Mouse (Mus musculus) lung, postnatal 36 days (tissue): ENCODE measurements around the gene Magi1.

Experiments used
- DNase-seq: peaks from one replicate; pipeline ENCODE4 v3.0.0; 2022; ENCODE audit warnings: mixed read lengths

The Magi1 gene

GRCm38 (mm10) chr6:93871516-93871915 is 412.2 kb downstream of the Magi1 start:
- no peak for DNase-seq

- DNase-seq = no peak
Observed at GRCm38 (mm10) chr6:93870023-93870422, 413.7 kb downstream of the Magi1 start.

- no peak for DNase-seq
Observed at GRCm38 (mm10) chr6:93862263-93862662, 421.5 kb downstream of the Magi1 start.

- no peak for DNase-seq
Observed at GRCm38 (mm10) chr6:93856783-93857182, 426.9 kb downstream of the Magi1 start.

- no peak for DNase-seq
Observed at GRCm38 (mm10) chr6:93855806-93856641, 427.7 kb downstream of the Magi1 start.

GRCm38 (mm10) chr6:93848942-93849790 is 434.6 kb downstream of the Magi1 start:
- DNase-seq = no peak

GRCm38 (mm10) chr6:93845498-93845897 is 438.2 kb downstream of the Magi1 start:
- DNase-seq = no peak

GRCm38 (mm10) chr6:93845080-93845479 is 438.6 kb downstream of the Magi1 start:
- DNase-seq = no peak

- DNase-seq = no peak
Observed at GRCm38 (mm10) chr6:93844576-93844975, 439.1 kb downstream of the Magi1 start.

- DNase-seq = no peak
Observed at GRCm38 (mm10) chr6:93838398-93838797, 445.3 kb downstream of the Magi1 start.

GRCm38 (mm10) chr6:93836585-93836984 is 447.1 kb downstream of the Magi1 start:
- no peak for DNase-seq

- no peak for DNase-seq
Observed at GRCm38 (mm10) chr6:93835211-93835610, 448.5 kb downstream of the Magi1 start.

- DNase-seq = no peak
Observed at GRCm38 (mm10) chr6:93828262-93828661, 455.5 kb downstream of the Magi1 start.

- DNase-seq = no peak
Observed at GRCm38 (mm10) chr6:93826875-93827274, 456.8 kb downstream of the Magi1 start.

- DNase-seq = no peak
Observed at GRCm38 (mm10) chr6:93822221-93822897, 461.4 kb downstream of the Magi1 start.

- DNase-seq = no peak
Observed at GRCm38 (mm10) chr6:93821512-93821911, 462.2 kb downstream of the Magi1 start.

- DNase-seq = no peak
Observed at GRCm38 (mm10) chr6:93819888-93820287, 463.8 kb downstream of the Magi1 start.

GRCm38 (mm10) chr6:93819282-93819681 is 464.4 kb downstream of the Magi1 start:
- DNase-seq = no peak

GRCm38 (mm10) chr6:93818494-93818893 is 465.2 kb downstream of the Magi1 start:
- DNase-seq = no peak

- no peak for DNase-seq
Observed at GRCm38 (mm10) chr6:93805407-93805936, 478.2 kb downstream of the Magi1 start.

GRCm38 (mm10) chr6:93802390-93802789 is 481.3 kb downstream of the Magi1 start:
- peak; percentile 68 for DNase-seq

- DNase-seq = no peak
Observed at GRCm38 (mm10) chr6:93800465-93800864, 483.3 kb downstream of the Magi1 start.
